Comparison of ENCODE assay signal across 20 mouse cellular contexts in genomic region chr9:107927749-107928148, GRCm38 (mm10). TPM values are rescaled to one million over a fixed set of nuclear protein-coding genes. Genes with fewer than 3 reads are reported as not detected.
DNase-seq lines count a peak whose midpoint lies in the region; ATAC-seq and TF ChIP-seq lines count a peak whose summit lies in the region.
"Had no signal": no experiment of that assay in that cellular context is flagged by ENCODE, and none has a peak within 500 bp of the region (broad histone marks: within the 10 kb centered on the region; RNA-seq: fewer than 3 reads in every experiment).

No protein-coding gene starts in this region.

- peak; percentile 48; the same call in 1 of the 2 replicates for ATAC-seq in forebrain, embryonic 15.5 days (replicated peaks)
- ATAC-seq in lung, embryonic 16.5 days (ENCODE audit: low read depth), result peak; percentile 88
- peak; percentile 76 for ATAC-seq in forebrain, postnatal 0 days
- ATAC-seq: activated CD4-positive, CD25-positive, alpha-beta regulatory T cell, adult 4 months; intestine, embryonic 15.5 days had no signal

- H3K27me3 ChIP-seq in forebrain, embryonic 15.5 days, result no peaks in the 10 kb centered on the region
- H3K27me3 ChIP-seq in forebrain, embryonic 10.5 days (ENCODE audit: poor library complexity, severe bottlenecking), result peaks cover 8% of the 10 kb centered on the region; the same call in 1 of the 2 replicates
- H3K27me3 ChIP-seq in lung, embryonic 16.5 days (ENCODE audit: control insufficient read depth, insufficient read depth, low read depth, low read length), result no peaks in the 10 kb centered on the region
- no peaks in the 10 kb centered on the region for H3K27me3 ChIP-seq in forebrain, postnatal 0 days (ENCODE audit: insufficient read depth, low read length)
- H3K27me3 ChIP-seq: intestine, embryonic 15.5 days had no signal

- H3K36me3 ChIP-seq in forebrain, embryonic 15.5 days, result no peaks in the 10 kb centered on the region
- no peaks in the 10 kb centered on the region for H3K36me3 ChIP-seq in forebrain, embryonic 10.5 days (replicated peaks)
- H3K36me3 ChIP-seq in lung, embryonic 16.5 days (ENCODE audit: control insufficient read depth, insufficient read depth, low read length), result no peaks in the 10 kb centered on the region
- no peaks in the 10 kb centered on the region for H3K36me3 ChIP-seq in forebrain, postnatal 0 days (ENCODE audit: insufficient read depth)
- H3K36me3 ChIP-seq: intestine, embryonic 15.5 days; limb, embryonic 10.5 days; liver, embryonic 13.5 days had no signal

- H3K9ac ChIP-seq in forebrain, embryonic 15.5 days (replicated peaks), result no peak overlapping the region
- peak overlapping the region; percentile 5; the same call in 1 of the 2 replicates for H3K9ac ChIP-seq in lung, embryonic 16.5 days (ENCODE audit: low read length)
- no peak overlapping the region for H3K9ac ChIP-seq in forebrain, postnatal 0 days
- H3K9ac ChIP-seq: intestine, embryonic 15.5 days had no signal

- no peak overlapping the region for H3K4me2 ChIP-seq in forebrain, embryonic 15.5 days (replicated peaks)
- H3K4me2 ChIP-seq in lung, embryonic 16.5 days (ENCODE audit: low read depth, low read length), result no peak overlapping the region
- no peak overlapping the region for H3K4me2 ChIP-seq in forebrain, postnatal 0 days (ENCODE audit: low read depth)
- H3K4me2 ChIP-seq: heart, embryonic 11.5 days; intestine, embryonic 15.5 days; liver, embryonic 13.5 days had no signal

- TF ChIP-seq CTCF in forebrain, postnatal 0 days (IDR thresholded peaks at IDR 0.05; ENCODE audit: low read depth), result no peak

- no peaks in the 10 kb centered on the region for H3K9me3 ChIP-seq in forebrain, embryonic 15.5 days
- no peaks in the 10 kb centered on the region for H3K9me3 ChIP-seq in forebrain, embryonic 10.5 days
- no peaks in the 10 kb centered on the region for H3K9me3 ChIP-seq in lung, embryonic 16.5 days (ENCODE audit: control insufficient read depth, low read length)
- H3K9me3 ChIP-seq in forebrain, postnatal 0 days (ENCODE audit: low read length), result no peaks in the 10 kb centered on the region
- H3K9me3 ChIP-seq: intestine, embryonic 15.5 days; limb, embryonic 10.5 days; liver, embryonic 13.5 days had no signal

- 50% methylated on average over 5 of the region's 5 CpGs for WGBS in forebrain, embryonic 15.5 days
- WGBS in forebrain, embryonic 10.5 days, result 87% methylated on average over 5 of the region's 5 CpGs
- WGBS in lung, embryonic 16.5 days, result 46% methylated on average over 5 of the region's 5 CpGs
- WGBS in forebrain, postnatal 0 days, result 58% methylated on average over 5 of the region's 5 CpGs

- no peak overlapping the region for H3K4me3 ChIP-seq in forebrain, embryonic 15.5 days
- H3K4me3 ChIP-seq in forebrain, embryonic 10.5 days, result no peak overlapping the region
- no peak overlapping the region for H3K4me3 ChIP-seq in lung, embryonic 16.5 days (ENCODE audit: low read length)
- no peak overlapping the region for H3K4me3 ChIP-seq in forebrain, postnatal 0 days (ENCODE audit: low read depth, low read length)
- H3K4me3 ChIP-seq: intestine, embryonic 15.5 days; limb, embryonic 10.5 days; liver, embryonic 13.5 days had no signal

- peaks cover 17% of the 10 kb centered on the region for H3K4me1 ChIP-seq in forebrain, embryonic 15.5 days
- H3K4me1 ChIP-seq in forebrain, embryonic 10.5 days, result peaks cover 49% of the 10 kb centered on the region
- peaks cover 17% of the 10 kb centered on the region for H3K4me1 ChIP-seq in lung, embryonic 16.5 days (replicated peaks; ENCODE audit: control insufficient read depth, insufficient read depth, low read length)
- peaks cover 14% of the 10 kb centered on the region for H3K4me1 ChIP-seq in forebrain, postnatal 0 days (ENCODE audit: insufficient read depth)

- H3K27ac ChIP-seq in forebrain, embryonic 15.5 days (replicated peaks), result peak overlapping the region; percentile 4; the same call in 1 of the 2 replicates
- no peak overlapping the region for H3K27ac ChIP-seq in forebrain, embryonic 10.5 days
- peak overlapping the region; percentile 81 for H3K27ac ChIP-seq in lung, embryonic 16.5 days (ENCODE audit: low read length)
- H3K27ac ChIP-seq in forebrain, postnatal 0 days (ENCODE audit: low read depth, low read length), result peak overlapping the region; percentile 59
- H3K27ac ChIP-seq: intestine, embryonic 15.5 days; limb, embryonic 10.5 days; liver, embryonic 13.5 days had no signal

- DNase-seq in forebrain, embryonic 10.5 days (ENCODE audit: extremely low spot score, low spot score), result no peak
- DNase-seq in layer of hippocampus, adult 18-20 months (ENCODE audit: low spot score in 2 of 2), result peak; percentile 48 to 55
- DNase-seq in layer of hippocampus, postnatal 25 days (ENCODE audit: extremely low spot score in 1 of 2, low spot score in 1 of 2), result no peak
- no peak for DNase-seq in lung, postnatal 14 days
- DNase-seq in forebrain, postnatal 0 days, result peak; percentile 71
- DNase-seq: adrenal gland, postnatal 25 days; cerebellum, adult 9-10 months; embryo, embryonic 11 days; gastrocnemius, postnatal 36 days; kidney, postnatal 25 days; liver, embryonic 13.5 days; midbrain, embryonic 14.5 days; thymus, postnatal 36 days had no signal

RNA-seq across cellular contexts. Expression of gene Actl11, which starts 0.5 kb away (rescaled TPM):
- polyA plus RNA-seq in forebrain, embryonic 15.5 days (2015; fragmentation: Nextera tagmentation; extraction: Ambion mirVana), result not detected in 2 replicates
- polyA plus RNA-seq in forebrain, embryonic 10.5 days (2016; fragmentation: Nextera tagmentation; extraction: Ambion mirVana), result not detected in 2 replicates
- total RNA-seq in layer of hippocampus, adult 18-20 months (2021), result not detected
- not detected for total RNA-seq in layer of hippocampus, postnatal 25 days (2021)
- not detected in 2 replicates for polyA plus RNA-seq in lung, embryonic 16.5 days (2015; fragmentation: Nextera tagmentation; extraction: Ambion mirVana)
- not detected in 2 replicates for total RNA-seq in forebrain, postnatal 0 days (2014; rRNA removed)
- polyA plus RNA-seq in forebrain, postnatal 0 days (2015; fragmentation: Nextera tagmentation; extraction: Ambion mirVana), result not detected in 2 replicates
- total RNA-seq: adrenal gland, postnatal 25 days; gastrocnemius, postnatal 36 days; hematopoietic stem cell, adult 5-6 weeks had no signal
- polyA plus RNA-seq: activated CD4-positive, CD25-positive, alpha-beta regulatory T cell, adult 4 months; heart, embryonic 11.5 days; intestine, embryonic 15.5 days; limb, embryonic 10.5 days; liver, embryonic 13.5 days; midbrain, embryonic 14.5 days had no signal

RNA-seq across cellular contexts. Expression of gene Camkv, which starts 7.7 kb away (rescaled TPM):
- polyA plus RNA-seq in forebrain, embryonic 15.5 days (2015; fragmentation: Nextera tagmentation; extraction: Ambion mirVana), result 79.1 and 83.4 TPM in 2 replicates
- 17.5 and 18.6 TPM in 2 replicates for polyA plus RNA-seq in forebrain, embryonic 10.5 days (2016; fragmentation: Nextera tagmentation; extraction: Ambion mirVana)
- 100 to 1,000 TPM; 554 to 575 TPM for total RNA-seq in layer of hippocampus, adult 18-20 months (2021)
- 100 to 1,000 TPM; 509 to 559 TPM for total RNA-seq in layer of hippocampus, postnatal 25 days (2021)
- polyA plus RNA-seq in lung, embryonic 16.5 days (2015; fragmentation: Nextera tagmentation; extraction: Ambion mirVana), result 2.0 and 2.5 TPM in 2 replicates
- 228 and 329 TPM in 2 replicates for total RNA-seq in forebrain, postnatal 0 days (2014; rRNA removed)
- polyA plus RNA-seq in forebrain, postnatal 0 days (2015; fragmentation: Nextera tagmentation; extraction: Ambion mirVana), result 194 and 197 TPM in 2 replicates
- polyA plus RNA-seq: activated CD4-positive, CD25-positive, alpha-beta regulatory T cell, adult 4 months had no signal

RNA-seq across cellular contexts. Expression of gene Mst1r, which starts 21.1 kb away (rescaled TPM):
- 1.0 and 1.9 TPM in 2 replicates for polyA plus RNA-seq in forebrain, embryonic 15.5 days (2015; fragmentation: Nextera tagmentation; extraction: Ambion mirVana)
- polyA plus RNA-seq in forebrain, embryonic 10.5 days (2016; fragmentation: Nextera tagmentation; extraction: Ambion mirVana), result 0.49 and 0.60 TPM in 2 replicates
- 1 to 10 TPM; 1.9 TPM for total RNA-seq in layer of hippocampus, adult 18-20 months (2021)
- 1 to 10 TPM; 1.6 to 2.6 TPM for total RNA-seq in layer of hippocampus, postnatal 25 days (2021)
- 3.5 and 6.0 TPM in 2 replicates for polyA plus RNA-seq in lung, embryonic 16.5 days (2015; fragmentation: Nextera tagmentation; extraction: Ambion mirVana)
- 0.86 and 1.0 TPM in 2 replicates for total RNA-seq in forebrain, postnatal 0 days (2014; rRNA removed)
- 0.48 and 1.0 TPM in 2 replicates for polyA plus RNA-seq in forebrain, postnatal 0 days (2015; fragmentation: Nextera tagmentation; extraction: Ambion mirVana)
- total RNA-seq: hematopoietic stem cell, adult 5-6 weeks had no signal
- polyA plus RNA-seq: activated CD4-positive, CD25-positive, alpha-beta regulatory T cell, adult 4 months had no signal

RNA-seq across cellular contexts. Expression of gene Traip, which starts 22.2 kb away (rescaled TPM):
- 14.0 and 15.7 TPM in 2 replicates for polyA plus RNA-seq in forebrain, embryonic 15.5 days (2015; fragmentation: Nextera tagmentation; extraction: Ambion mirVana)
- 40.8 and 46.3 TPM in 2 replicates for polyA plus RNA-seq in forebrain, embryonic 10.5 days (2016; fragmentation: Nextera tagmentation; extraction: Ambion mirVana)
- 10 to 100 TPM; 17.1 to 18.9 TPM for total RNA-seq in layer of hippocampus, adult 18-20 months (2021)
- 10 to 100 TPM; 17.2 to 19.1 TPM for total RNA-seq in layer of hippocampus, postnatal 25 days (2021)
- polyA plus RNA-seq in lung, embryonic 16.5 days (2015; fragmentation: Nextera tagmentation; extraction: Ambion mirVana), result 24.0 and 24.3 TPM in 2 replicates
- 11.0 and 15.7 TPM in 2 replicates for total RNA-seq in forebrain, postnatal 0 days (2014; rRNA removed)
- polyA plus RNA-seq in forebrain, postnatal 0 days (2015; fragmentation: Nextera tagmentation; extraction: Ambion mirVana), result 11.2 TPM in 2 replicates

RNA-seq across cellular contexts. Expression of gene Mon1a, which starts 39.8 kb away (rescaled TPM):
- 24.0 and 24.5 TPM in 2 replicates for polyA plus RNA-seq in forebrain, embryonic 15.5 days (2015; fragmentation: Nextera tagmentation; extraction: Ambion mirVana)
- 12.2 and 12.5 TPM in 2 replicates for polyA plus RNA-seq in forebrain, embryonic 10.5 days (2016; fragmentation: Nextera tagmentation; extraction: Ambion mirVana)
- 10 to 100 TPM; 25.9 to 27.4 TPM for total RNA-seq in layer of hippocampus, adult 18-20 months (2021)
- 10 to 100 TPM; 24.4 to 25.1 TPM for total RNA-seq in layer of hippocampus, postnatal 25 days (2021)
- 12.5 and 13.8 TPM in 2 replicates for polyA plus RNA-seq in lung, embryonic 16.5 days (2015; fragmentation: Nextera tagmentation; extraction: Ambion mirVana)
- total RNA-seq in forebrain, postnatal 0 days (2014; rRNA removed), result 18.9 and 22.2 TPM in 2 replicates
- polyA plus RNA-seq in forebrain, postnatal 0 days (2015; fragmentation: Nextera tagmentation; extraction: Ambion mirVana), result 17.4 and 18.1 TPM in 2 replicates

Comparison
In these comparisons a context has a peak if more than half of its experiments do, and no peak if none do; other contexts are left out.
1. DNase-seq: peak in layer of hippocampus, adult 18-20 months (2 of 2) and forebrain, postnatal 0 days (single experiment); none in forebrain, embryonic 10.5 days (single experiment), layer of hippocampus, postnatal 25 days (0 of 2) and lung, postnatal 14 days (single experiment).
2. Peak in every context shown above with its lines, with median percentiles within 50 percentile points of each other: ATAC-seq.